Mouse (Mus musculus) liver, embryonic 16.5 days (tissue): ENCODE results near the gene Chrnb1. TPM values are rescaled to one million over a fixed set of nuclear protein-coding genes. Genes with fewer than 3 reads are reported as not detected.

Experiments
- ATAC-seq: fragments of 200-750 bp; cut with Nextera tagmentation; 2 replicates; pipeline ENCODE4 v1.8.0; 2017; ENCODE audit warnings: low read depth, mild to moderate bottlenecking, moderate number of reproducible peaks, moderate library complexity
- H3K27ac ChIP-seq: fragments of 300-500 bp; sonication (generic); 2 replicates; pipeline ENCODE4 v1.5.1; 2014; ENCODE audit warnings: mild to moderate bottlenecking, low read length
- H3K27me3 ChIP-seq: fragments of 300-500 bp; sonication (generic); 2 replicates; pipeline ENCODE4 v1.6.1; 2014; ENCODE audit warnings: low read depth, low read length, mixed read lengths; ENCODE audit not compliant: control insufficient read depth, insufficient read depth
- H3K36me3 ChIP-seq: fragments of 300-500 bp; sonication (generic); 2 replicates; pipeline ENCODE4 v1.6.1; 2014; ENCODE audit warnings: mild to moderate bottlenecking; ENCODE audit not compliant: control insufficient read depth, insufficient read depth
- H3K4me1 ChIP-seq: fragments of 300-500 bp; sonication (generic); 2 replicates; pipeline ENCODE4 v1.6.1; 2014; ENCODE audit warnings: low read depth, low read length, mixed read lengths; ENCODE audit not compliant: control insufficient read depth
- H3K4me2 ChIP-seq: fragments of 300-500 bp; sonication (generic); 2 replicates; pipeline ENCODE4 v1.6.1; 2014; ENCODE audit warnings: low read depth, low read length, mixed read lengths
- H3K4me3 ChIP-seq: fragments of 300-500 bp; sonication (generic); 2 replicates; pipeline ENCODE4 v1.5.1; 2014; ENCODE audit warnings: low read depth, mild to moderate bottlenecking, low read length
- H3K9ac ChIP-seq: fragments of 300-500 bp; sonication (generic); 2 replicates; pipeline ENCODE4 v1.6.1; 2014; ENCODE audit warnings: low read depth, low read length
- H3K9me3 ChIP-seq: fragments of 300-500 bp; sonication (generic); replicated peaks from 2 replicates; pipeline ENCODE4 v1.6.1; 2016; ENCODE audit warnings: low read length; ENCODE audit not compliant: control insufficient read depth
- WGBS: fragments of 180-500 bp; shearing (Covaris S2); extraction: QIAGEN DNeasy Blood & Tissue Kit; methylation state at CpG from one replicate; pipeline ENCODE4 v1.1.7; 2014; ENCODE audit not compliant: insufficient replicate concordance; 5-methylcytosine and 5-hydroxymethylcytosine counted together
- polyA plus RNA-seq: library from polyadenylated mRNA; unstranded; fragments of >200 nt; fragmentation: Nextera tagmentation; extraction: Ambion mirVana; gene quantifications from 2 replicates; pipeline ENCODE4 v1.2.1, GENCODE M21; 2015

Chrnb1 gene
- polyA plus RNA-seq, 1 experiment from 2014 or later: 0.96 TPM

DNA sequence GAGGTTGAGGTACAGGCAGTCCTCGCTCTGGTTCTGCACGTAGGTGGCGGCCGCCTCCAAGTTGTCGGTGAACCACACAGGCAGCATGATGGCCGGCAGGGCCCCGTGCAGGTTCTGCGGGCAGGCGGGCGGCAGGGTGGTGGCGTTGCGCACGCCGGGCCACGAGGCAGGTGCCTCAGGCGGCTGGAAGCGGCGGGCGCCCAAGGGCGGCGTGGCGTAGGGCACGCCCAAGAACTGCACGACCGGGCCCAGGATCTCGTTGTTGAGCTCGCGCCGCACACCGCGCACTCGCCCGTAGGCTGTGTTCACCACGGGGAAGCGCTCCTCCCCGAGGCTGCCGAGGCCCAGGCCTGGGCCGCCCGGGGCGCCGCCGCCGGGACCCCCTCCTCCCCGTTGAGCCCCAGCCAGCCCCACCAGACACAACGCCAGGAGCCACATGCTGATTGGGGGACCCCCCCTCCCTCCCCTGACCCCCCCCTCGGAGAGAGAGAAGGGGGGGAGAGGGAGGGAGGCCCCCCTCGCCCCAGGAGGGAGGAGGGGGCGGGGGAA, 38.3 kb upstream of the Chrnb1 start:
- Histone ChIP-seq H3K27ac (0 out of 2 replicates have a peak overlapping the region, but pooled peaks have one; percentile 3), H3K9ac (peak overlapping the region; percentile 66), H3K9me3 (no peaks in the 10 kb centered on the region), H3K4me3 (peak overlapping the region; percentile 47), H3K4me1 (peaks cover 37% of the 10 kb centered on the region), H3K4me2 (peak overlapping the region; percentile 78), H3K27me3 (peaks cover 53% of the 10 kb centered on the region), H3K36me3 (no peaks in the 10 kb centered on the region)
- ATAC-seq: peak; percentile 20
- 3% methylated on average over 45 of the region's 48 CpGs for WGBS

DNA sequence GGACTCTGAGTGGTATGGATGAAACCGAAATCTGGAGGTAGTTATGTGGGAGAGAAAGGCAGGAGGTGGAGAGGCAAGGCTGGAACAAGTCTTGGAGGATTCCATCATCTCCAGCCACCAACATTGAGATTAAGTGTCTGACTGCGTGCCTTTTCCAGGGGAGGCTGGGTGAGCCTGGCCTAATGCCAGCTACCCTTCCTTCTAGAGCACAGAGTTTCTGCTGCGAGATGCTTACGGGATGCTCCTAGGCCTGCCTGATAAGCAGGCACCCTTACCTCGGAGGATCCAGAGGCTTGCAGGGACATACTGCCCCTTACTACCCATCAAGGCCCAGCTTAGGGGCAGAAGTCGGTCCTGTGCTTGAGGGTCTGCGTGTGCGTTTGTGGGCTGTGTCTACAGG, 37.8 kb upstream of the Chrnb1 start:
- WGBS: 32% methylated on average over 8 of the region's 8 CpGs
- ATAC-seq: no peak
- Histone ChIP-seq H3K9me3 (no peaks in the 10 kb centered on the region), H3K36me3 (no peaks in the 10 kb centered on the region), H3K4me2 (peak overlapping the region; percentile 78), H3K9ac (peak overlapping the region; percentile 66), H3K4me3 (peak overlapping the region; percentile 47), H3K27ac (no peak overlapping the region), H3K4me1 (peaks cover 37% of the 10 kb centered on the region), H3K27me3 (peaks cover 53% of the 10 kb centered on the region)

DNA sequence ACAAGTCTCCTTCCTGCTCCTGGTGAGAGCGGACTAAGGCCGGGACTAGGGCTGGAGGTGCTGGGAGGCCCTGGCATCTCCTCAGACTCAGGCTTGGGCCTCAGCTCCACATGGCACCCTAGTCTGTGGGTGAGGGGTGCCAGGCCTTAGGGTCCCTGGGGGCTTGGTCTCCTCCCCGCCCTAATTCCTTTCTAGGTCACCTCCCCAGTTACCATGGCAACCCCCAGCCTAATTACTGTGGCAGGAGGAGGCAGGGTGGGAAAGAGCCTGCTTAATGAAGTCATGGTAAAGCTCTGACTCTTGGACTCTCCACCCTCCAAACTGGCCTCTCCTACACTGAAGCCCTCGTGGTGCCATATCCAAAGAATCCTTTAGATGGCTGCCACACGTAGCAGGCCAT, 33.1 kb upstream of the Chrnb1 start:
- no peak overlapping the region for H3K4me3 ChIP-seq
- no peak for ATAC-seq
- no peak overlapping the region for H3K27ac ChIP-seq
- H3K4me1 ChIP-seq: peaks cover 6% of the 10 kb centered on the region
- no peak overlapping the region for H3K4me2 ChIP-seq
- no peaks in the 10 kb centered on the region for H3K9me3 ChIP-seq
- peaks cover 14% of the 10 kb centered on the region for H3K27me3 ChIP-seq
- H3K36me3 ChIP-seq: no peaks in the 10 kb centered on the region
- 81% methylated on average over 5 of the region's 5 CpGs for WGBS
- no peak overlapping the region for H3K9ac ChIP-seq

DNA sequence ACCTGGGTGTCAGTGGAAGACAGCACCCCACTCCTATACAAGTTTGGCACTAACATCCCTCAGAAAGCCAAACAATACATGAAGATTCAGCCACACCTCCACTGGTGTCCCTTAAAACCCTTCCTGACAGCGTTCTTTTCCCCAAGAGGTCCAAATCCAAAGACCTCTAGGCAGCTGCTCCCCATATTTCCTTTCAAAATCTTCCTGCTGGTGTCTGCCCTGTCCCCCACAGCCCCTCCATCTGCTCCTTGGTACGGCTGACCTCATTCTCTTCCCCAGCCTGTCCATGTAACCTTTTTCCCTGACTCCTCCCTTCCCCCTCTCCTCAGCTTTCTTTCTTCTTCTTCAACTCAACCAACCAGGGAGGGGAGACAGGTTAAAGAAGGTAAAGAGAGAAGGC, 27.7 kb upstream of the Chrnb1 start:
- no peaks in the 10 kb centered on the region for H3K9me3 ChIP-seq
- H3K9ac ChIP-seq: no peak overlapping the region
- H3K4me1 ChIP-seq: no peaks in the 10 kb centered on the region
- no peak overlapping the region for H3K27ac ChIP-seq
- no peak overlapping the region for H3K4me2 ChIP-seq
- H3K36me3 ChIP-seq: no peaks in the 10 kb centered on the region
- no peak for ATAC-seq
- WGBS: 59% methylated on average over 2 of the region's 2 CpGs
- no peaks in the 10 kb centered on the region for H3K27me3 ChIP-seq
- no peak overlapping the region for H3K4me3 ChIP-seq

DNA sequence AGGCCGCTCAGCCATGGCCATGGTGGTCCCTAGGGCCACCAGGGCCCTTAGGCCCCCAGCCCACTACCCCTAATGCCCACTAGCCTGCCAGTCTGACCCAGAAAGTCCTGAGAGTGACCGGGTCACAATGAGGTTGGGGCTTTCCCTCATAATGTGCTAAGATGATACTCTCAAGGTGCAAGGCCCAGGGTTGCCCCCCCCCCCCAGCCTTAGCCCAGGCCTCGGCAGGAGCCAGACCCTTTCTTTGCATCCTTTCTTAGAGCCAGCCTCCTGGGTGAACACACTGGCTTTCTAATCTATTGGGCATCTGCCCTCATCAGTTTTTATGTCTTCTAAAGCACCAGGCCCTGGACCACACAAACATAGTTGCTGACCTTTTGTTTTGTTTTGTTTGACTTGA, 26.3 kb upstream of the Chrnb1 start, which contains the start of gene Spem1:
Gene Spem1 (minus strand): TSS at position 101 of the 400 bp plus-strand sequence.
- ATAC-seq: no peak
- no peaks in the 10 kb centered on the region for H3K36me3 ChIP-seq
- H3K4me2 ChIP-seq: no peak within 1 kb of the TSS
- no peaks in the 10 kb centered on the region for H3K27me3 ChIP-seq
- no peaks in the 10 kb centered on the region for H3K4me1 ChIP-seq
- H3K27ac ChIP-seq: no peak within 1 kb of the TSS
- no peak within 1 kb of the TSS for H3K9ac ChIP-seq
- WGBS: 66% methylated on average over 3 of the region's 3 CpGs
- H3K9me3 ChIP-seq: no peaks in the 10 kb centered on the region
- no peak within 1 kb of the TSS for H3K4me3 ChIP-seq

DNA sequence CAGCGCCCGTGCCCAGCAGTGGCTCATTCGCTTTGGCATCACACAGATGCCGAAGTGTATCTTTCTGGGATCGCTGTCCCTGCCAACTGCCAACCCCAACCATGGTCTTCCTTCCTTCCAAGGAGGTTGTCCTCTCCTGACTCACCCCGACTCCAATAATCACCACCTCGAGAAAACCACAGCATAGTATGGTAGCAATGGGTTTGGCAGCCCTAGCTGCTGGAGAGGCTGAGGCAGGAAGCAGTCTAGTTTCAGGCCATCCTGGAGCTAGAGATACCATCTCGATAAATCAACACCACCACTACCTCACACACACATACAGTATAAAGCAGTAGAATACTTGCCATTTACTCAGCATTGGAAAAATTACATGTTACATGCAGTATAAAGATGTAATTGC, 23.1 kb upstream of the Chrnb1 start:
- Histone ChIP-seq H3K27ac (no peak overlapping the region), H3K4me2 (no peak overlapping the region)
- 56% methylated on average over 8 of the region's 8 CpGs for WGBS

DNA sequence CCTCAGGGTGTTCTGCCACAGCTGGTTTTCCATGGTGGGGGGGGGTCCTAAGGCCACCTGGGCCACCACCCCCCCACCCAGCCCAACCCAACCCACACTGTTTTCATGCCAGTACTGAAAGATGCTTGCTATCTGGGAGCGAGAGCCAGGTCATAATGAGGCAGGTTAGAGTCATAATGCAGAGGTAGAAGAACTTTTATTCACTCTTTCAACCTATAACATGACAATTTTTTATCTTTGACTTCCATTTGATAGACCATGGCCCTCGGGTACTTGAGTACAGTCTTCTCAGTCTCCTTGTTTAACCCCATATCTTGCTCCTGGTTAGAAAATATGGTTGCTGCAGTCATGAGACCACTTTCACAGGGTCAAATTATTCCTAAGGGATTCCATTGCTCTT, 22.6 kb upstream of the Chrnb1 start, which contains the start of gene Spem2:
Gene Spem2 (minus strand): TSS at position 101 of the 400 bp plus-strand sequence.
- Histone ChIP-seq H3K9ac (no peak within 1 kb of the TSS), H3K36me3 (no peaks in the 10 kb centered on the region), H3K4me1 (no peaks in the 10 kb centered on the region), H3K4me2 (no peak within 1 kb of the TSS), H3K4me3 (no peak within 1 kb of the TSS), H3K27ac (no peak within 1 kb of the TSS), H3K27me3 (no peaks in the 10 kb centered on the region), H3K9me3 (no peaks in the 10 kb centered on the region)
- no peak for ATAC-seq
- 58% methylated on average over 2 of the region's 2 CpGs for whole genome bisulfite sequencing

More for the DNA sequence above, 23.1 kb upstream of the Chrnb1 start:
- Histone ChIP-seq H3K9ac (no peak overlapping the region), H3K4me1 (no peaks in the 10 kb centered on the region), H3K36me3 (no peaks in the 10 kb centered on the region), H3K9me3 (no peaks in the 10 kb centered on the region), H3K27me3 (no peaks in the 10 kb centered on the region), H3K4me3 (no peak overlapping the region)
- ATAC-seq: no peak

DNA sequence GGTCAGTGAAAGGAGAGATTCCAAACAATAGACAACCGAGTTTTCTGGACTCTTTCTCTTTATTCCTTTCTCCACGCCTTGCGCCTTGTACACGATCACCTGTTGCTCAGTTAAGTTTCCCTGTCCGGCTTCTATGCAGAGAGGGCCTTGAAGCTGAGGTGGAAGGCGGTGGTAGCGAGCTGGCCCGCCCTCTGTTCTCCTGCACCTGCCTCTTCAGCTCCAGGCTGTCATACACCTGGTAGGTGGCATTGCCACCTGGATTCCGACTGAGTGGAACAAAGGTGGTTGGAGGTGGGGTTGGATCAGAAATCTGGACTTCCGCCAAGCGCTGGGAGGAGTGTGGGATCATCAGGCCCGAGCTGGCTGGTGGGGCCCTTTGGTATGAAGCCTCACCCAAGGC, 20.8 kb upstream of the Chrnb1 start:
- Histone ChIP-seq H3K9me3 (no peaks in the 10 kb centered on the region), H3K27ac (no peak overlapping the region), H3K36me3 (no peaks in the 10 kb centered on the region), H3K27me3 (no peaks in the 10 kb centered on the region), H3K9ac (no peak overlapping the region), H3K4me3 (no peak overlapping the region), H3K4me1 (no peaks in the 10 kb centered on the region), H3K4me2 (no peak overlapping the region)
- ATAC-seq: no peak
- 80% methylated on average over 12 of the region's 12 CpGs for WGBS

DNA sequence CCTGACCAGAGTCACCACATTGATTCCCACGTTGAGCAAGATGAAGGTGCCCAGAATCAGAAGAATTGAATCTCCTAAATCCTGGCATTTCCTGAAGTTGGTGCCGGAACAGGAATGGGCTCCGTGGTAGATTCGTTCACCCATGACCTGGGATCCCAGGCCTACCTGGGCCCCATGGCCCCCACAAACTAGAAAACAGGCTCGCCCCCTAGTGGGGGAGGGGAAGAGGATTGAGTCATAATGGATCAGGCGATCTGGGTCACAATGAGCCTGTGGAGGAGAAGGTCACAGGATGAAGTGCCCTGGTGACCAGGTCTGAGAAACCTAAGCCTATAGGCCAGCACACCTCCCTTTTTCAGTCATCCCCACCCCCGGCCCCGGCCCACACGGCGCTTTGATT, 19.4 kb upstream of the Chrnb1 start, which contains the start of gene Gm39566:
Gene Gm39566 (minus strand): TSS at position 144 of the 400 bp plus-strand sequence.
- Histone ChIP-seq H3K27ac (no peak within 1 kb of the TSS), H3K27me3 (no peaks in the 10 kb centered on the region), H3K9me3 (no peaks in the 10 kb centered on the region), H3K9ac (no peak within 1 kb of the TSS), H3K36me3 (no peaks in the 10 kb centered on the region), H3K4me1 (no peaks in the 10 kb centered on the region), H3K4me2 (no peak within 1 kb of the TSS), H3K4me3 (no peak within 1 kb of the TSS)
- no peak for ATAC-seq
- 53% methylated on average over 10 of the region's 10 CpGs for WGBS
